Mouse (Mus musculus): Measurements from ENCODE around the gene Ppp1r32.

Ppp1r32 gene

DNA sequence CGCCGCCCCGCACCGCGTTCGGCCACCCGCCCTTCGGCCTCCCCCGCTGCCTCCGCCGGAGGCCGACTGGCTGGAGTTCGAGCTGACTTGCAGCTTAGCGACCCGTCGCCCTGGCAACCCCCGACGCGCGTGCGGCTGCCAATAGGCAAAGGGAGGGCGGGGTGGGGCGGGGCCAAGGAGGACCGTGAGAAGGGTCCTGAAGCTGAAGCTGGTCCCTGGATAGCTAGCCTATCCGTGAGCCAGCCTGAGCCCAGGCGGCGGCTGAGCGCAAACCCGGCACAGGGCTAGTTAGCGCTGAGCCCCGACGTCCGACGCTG is 25.3 kb downstream of the Ppp1r32 start:
- DNase-seq (ENCODE audit: low spot score) = peak; percentile 78

DNA sequence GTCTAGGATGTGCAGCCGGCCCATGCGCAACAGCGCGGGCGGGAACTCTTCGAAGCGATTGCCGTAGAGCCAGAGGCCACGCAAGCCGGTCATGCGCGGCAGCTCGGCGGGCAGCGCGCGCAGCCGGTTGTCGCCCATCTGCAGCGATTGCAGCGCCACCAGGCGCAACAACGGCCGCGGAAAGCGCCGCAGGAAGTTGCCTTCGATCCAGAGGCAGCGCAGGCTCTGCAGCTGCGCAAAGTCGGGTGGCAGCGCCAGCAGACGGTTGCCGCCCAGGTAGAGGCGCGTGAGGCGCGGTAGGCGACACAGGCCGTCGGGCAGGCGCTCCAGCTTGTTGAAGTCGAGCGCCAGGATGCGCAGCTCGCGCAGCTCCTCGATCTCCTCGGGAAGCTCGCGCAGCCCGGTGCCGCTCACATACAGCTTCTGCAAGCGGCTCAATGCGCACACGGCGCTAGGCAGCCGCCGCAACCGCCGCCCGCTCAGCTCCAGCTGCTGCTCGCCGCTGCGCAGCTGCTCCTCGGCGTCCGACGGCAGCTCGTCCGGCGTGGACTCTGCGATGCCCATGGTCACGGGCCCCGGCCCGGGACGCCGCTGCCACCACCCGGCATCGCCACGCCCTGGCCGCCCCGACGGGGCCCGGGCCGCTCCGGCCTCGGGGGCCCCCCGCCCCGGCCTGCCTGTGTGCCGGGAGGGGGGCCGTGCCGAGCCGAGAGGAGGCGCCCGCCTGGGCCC is 25.8 kb downstream of the Ppp1r32 start, which contains the start of gene Lrrc10b:
Gene Lrrc10b, minus strand, starts transcription at position 722 of the 732 bp plus-strand sequence.
- DNase-seq (ENCODE audit: low spot score) = peak; percentile 49

DNA sequence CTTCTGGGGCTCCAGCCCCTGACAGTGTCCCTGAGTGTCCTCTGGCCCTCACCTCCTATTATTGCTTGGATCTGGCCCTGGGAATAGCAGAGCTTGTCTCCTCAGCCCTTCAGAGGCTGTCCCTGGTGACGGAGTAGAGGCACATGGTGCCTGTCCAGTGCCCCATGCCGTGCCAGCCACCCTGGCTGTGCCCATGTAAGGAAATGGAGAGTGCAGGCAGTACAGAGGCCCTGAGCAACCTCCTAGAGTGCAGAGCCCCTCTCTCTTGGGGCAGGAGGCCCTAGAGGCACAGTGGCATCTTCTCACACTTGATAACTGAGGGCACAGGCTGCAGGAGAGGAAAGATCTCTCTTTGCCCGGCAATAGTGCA is 27.3 kb downstream of the Ppp1r32 start:
- no peak for DNase-seq (ENCODE audit: low spot score)

DNA sequence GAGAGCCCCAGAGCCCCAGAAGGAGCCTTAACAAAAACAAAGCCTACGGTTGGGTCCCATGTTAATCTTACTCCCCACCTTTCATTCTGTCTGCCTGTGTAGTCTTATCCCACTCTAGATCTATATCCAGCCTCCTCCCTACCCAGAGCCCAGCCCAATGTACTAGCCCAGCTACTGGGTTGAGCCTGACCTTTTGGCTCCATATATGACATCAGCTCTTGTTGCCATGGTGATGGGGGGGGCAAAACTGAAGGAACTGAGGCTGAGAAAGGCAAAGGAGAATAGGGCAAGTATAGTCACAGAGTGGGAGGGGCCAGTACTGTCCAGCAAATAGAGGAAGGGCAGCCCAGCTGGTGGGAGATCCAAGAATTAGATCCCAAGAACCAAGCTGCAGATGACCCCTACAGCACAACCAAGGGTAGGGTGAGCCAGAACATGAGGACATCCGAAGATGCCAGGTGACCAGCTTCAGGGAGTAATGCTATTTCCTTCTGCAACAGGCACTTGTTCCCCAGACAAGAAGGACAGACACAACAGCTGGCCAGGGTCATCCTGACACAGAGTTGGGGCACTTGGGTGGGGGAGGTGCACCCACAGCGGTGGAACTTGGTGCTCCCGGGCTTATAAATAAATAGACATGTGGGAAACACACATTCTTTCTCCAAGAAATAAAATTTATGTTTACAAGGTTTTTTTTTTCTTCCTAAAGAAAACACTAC is 27.9 kb downstream of the Ppp1r32 start:
- DNase-seq (ENCODE audit: low spot score) = no peak

DNA sequence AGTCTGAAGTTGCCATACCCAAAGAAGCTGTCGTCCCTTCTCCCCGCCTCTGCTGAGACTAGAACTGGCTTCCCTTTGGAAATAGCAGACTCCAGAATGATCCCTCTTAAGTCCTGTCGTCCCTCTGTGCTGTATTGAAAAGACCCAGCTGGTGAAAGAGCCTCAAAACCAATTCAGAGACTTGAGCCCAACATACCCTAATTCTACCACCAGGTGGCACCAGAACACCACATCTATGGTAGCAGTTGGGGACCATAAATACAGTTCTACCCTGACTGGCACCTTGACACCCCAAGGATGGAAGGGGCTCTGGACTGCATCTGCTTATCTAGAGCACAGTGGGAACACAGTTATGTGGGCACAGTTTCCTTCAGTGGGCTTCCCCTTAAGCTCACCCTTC is 33.0 kb downstream of the Ppp1r32 start:
- DNase-seq (ENCODE audit: low spot score) = peak; percentile 43

DNA sequence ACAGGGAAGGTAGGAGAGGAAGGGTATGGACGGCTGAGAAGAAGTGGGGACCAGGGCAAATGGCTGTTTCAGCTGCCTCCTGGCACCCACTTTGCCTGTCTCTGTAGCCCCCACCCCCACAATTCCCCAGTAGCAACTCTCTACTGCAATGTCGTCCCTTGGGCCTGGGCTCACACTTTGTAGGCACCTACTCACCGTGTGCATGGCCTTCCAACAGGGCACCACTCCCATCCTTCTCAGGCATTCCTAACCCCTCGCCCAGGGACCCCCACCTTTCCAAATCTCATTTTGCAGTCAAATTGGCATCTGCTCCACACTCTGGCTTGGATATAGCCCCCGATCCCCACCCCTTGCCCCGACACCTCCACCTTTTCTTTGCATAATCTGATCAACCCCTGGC is 33.5 kb downstream of the Ppp1r32 start:
- DNase-seq (ENCODE audit: low spot score) = no peak

DNA sequence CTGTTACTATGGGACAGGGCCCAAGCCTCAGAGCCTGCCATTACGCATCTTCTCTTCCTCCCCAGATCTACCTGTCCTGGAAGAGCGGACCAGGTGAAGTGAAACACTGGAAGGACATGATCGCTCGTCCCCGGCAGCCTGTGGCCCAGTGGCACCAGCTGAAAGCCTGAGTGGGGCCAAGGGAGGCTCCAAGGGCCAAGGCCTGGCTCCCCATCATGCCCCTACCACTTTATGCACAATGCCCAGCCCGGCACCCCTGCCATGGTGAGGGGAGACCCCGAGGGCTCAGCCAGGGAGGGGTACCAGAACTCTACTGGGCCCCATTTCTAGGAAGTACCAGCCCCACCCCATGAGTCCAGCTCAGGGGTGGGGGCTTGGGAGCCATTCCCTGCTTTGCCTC is 34.5 kb downstream of the Ppp1r32 start:
- DNase-seq (ENCODE audit: low spot score) = no peak

DNA sequence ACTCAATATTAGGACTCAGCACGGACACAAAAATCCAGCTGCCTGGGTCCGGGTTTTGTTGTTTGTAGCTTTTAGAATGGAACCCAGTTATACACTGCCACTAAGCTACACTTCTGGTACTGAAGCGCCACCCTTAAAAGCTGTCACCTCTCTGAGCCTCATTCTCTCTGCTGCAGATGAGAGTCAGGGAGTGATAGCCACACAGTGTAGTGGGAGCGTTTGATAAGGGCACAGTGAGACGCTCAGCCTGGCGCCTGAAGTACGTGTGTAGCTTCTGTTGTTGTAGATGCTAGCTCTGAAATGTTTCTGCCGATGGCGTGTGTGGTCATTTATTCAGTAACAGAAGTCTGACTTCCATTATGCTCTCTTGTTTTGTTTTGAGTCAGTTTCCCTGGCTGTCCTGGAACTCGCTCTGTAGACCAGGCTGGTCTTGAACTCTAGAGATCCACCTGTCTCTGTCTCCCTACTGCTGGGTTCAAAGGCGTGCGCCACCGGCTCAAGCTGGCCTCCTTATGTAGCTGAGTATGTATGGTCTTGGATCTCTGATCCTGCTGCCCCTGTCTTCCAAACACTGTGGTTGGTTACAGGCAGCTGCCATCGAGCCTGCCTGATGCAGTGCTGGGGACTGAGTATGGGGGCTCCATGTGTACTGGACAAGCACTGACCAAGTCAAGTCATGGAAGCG is 37.9 kb downstream of the Ppp1r32 start:
- no peak for DNase-seq (ENCODE audit: low spot score)

DNA sequence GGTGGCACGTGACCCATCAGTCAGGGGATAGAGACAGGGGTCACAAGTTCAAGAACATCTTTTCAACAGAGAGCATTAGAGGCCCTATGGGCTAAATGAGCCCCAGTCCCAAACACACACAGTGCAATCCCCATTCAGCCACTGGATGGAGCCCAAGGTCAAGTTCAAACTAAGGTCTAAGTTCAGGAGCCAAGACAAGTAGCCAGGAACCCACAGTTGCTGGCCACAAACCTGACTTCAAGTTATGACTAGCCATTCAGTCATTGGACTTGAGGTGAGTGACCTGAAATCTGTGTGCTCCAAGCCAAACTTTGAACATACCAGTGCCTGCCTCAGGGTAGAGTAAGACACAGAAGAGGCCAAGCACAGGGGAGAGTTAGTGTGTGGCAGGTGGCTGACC is 45.2 kb downstream of the Ppp1r32 start:
- DNase-seq (ENCODE audit: low spot score) = no peak

DNA sequence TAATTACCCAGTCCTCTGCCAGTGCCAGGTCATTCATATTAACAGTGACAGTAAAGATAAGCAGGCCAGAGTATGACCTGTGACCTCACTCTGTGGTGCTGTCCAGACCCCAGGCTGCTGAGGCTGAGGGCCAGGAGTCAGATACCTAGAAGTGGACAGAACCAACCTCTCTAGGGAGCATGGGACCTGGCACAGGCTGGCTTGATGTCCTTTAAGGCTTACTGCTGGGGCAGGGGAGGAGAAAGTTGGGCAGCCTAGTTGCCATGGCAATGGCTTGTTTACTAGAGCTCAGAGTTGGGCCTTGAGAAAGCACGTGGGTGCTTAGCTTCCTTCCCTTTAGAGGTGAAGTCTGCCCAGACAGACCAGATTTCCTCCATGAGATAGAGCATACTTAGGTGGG is 46.0 kb downstream of the Ppp1r32 start:
- DNase-seq (ENCODE audit: low spot score) = no peak

DNA sequence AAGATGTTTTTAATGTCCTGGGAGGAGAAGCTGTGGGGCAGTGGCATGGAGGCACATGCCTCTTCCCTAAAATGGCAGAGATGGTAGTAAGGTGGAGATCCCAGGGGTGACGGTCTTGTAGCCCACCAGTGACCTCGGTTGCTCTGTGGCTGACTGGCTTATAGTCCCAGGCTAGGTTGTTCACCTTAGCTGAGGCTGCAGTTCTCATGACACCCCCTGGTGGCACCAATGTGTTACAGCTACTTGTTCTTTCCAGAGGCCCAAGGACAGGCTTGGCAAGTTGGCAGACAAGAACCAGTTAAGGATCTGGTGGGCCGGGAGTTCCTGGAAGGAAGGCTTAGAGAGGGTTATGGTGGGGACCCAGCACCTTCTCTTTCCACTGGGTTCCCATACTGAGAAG is 46.8 kb downstream of the Ppp1r32 start:
- DNase-seq (ENCODE audit: low spot score) = no peak

DNA sequence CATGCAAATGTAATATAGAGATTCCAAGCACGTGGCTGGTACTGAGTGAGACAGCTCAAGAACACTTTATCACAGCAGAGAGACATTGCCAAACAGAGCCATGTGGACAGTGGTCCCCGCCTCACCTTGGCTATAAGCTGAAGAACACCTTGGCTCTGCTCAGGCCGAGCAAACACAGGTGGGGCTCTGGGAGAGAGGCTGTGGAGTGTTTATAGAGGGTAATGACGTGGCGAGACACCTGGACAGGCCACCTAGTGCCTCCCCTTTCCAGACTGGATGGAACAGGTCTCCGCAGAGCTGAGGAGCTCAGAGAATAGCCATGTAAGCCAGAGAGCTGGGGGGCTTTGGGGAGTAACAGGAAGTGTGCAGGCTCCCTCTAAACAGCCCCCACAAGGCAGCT is 47.8 kb downstream of the Ppp1r32 start:
- no peak for DNase-seq (ENCODE audit: low spot score)

DNA sequence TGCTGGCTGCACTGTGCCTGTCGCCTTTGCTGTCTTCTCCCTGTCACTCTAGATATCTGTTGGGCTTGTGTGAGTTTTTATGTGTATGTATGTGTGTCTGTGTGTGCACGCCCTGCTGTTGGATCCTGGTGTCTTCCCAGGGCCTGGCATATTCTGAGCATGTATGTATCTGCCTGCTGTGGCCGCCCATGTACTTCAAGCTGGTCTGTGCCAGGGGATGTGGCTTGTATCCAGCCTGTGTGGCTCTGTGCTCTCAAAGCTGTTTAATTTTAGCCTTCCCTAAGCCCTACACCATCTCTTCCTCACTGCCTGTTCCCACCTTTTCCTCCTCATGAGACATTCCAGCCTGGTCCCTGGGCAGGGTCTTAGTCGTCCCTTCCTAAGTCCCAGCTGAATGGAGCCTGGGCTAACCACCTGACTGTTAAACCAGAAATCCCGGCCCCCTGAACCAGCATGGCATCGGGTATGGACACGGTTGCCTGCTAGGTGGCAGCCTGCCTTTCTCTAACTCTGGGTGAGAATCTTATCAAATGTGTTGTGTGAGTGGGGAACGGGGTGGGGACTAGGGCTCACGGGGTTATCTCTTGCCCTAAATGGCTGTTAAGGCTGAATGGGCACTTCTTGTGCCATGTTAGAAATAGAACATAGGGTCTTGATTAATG is 48.7 kb downstream of the Ppp1r32 start:
- DNase-seq (ENCODE audit: low spot score) = no peak

DNA sequence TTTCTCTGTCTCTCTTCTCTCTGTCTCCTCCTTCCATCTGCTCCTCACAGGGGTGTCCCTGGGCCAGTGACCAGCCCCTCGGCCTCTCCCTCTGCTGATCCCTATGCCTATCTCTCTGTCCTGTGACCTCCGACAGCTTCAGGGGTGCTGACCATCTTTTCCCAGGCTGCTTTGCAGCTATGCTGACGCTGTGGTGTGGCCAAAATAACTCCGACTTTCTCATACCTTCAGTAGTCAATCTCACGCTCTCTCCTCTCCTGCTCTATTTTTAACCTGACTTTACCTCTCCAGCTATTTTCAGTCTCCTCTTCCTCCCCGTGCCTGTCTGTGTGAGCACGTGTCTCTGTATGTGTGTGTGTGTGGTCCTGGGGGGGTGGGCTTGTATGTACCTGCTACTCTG is 49.5 kb downstream of the Ppp1r32 start:
- no peak for DNase-seq (ENCODE audit: low spot score)

DNA sequence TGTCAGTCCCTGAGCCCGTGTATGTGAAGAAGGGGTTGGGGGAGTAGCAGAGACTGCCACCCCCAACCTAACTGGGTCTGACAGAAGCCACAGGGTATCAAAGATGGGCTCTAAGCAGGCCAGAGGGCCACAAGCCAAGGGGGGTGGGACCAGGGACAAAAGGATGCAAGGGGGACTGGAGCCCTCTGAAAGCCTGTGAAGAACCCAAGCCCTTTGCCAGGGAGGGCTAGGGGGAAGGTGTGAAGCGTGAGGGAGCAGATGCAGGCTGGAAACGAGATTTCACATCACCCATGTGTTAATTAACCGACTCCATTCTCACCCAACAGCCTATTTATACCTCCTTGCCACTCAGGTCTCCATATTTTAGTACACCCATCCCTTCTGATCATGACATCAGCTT is 50.9 kb downstream of the Ppp1r32 start:
- DNase-seq (ENCODE audit: low spot score) = no peak

DNA sequence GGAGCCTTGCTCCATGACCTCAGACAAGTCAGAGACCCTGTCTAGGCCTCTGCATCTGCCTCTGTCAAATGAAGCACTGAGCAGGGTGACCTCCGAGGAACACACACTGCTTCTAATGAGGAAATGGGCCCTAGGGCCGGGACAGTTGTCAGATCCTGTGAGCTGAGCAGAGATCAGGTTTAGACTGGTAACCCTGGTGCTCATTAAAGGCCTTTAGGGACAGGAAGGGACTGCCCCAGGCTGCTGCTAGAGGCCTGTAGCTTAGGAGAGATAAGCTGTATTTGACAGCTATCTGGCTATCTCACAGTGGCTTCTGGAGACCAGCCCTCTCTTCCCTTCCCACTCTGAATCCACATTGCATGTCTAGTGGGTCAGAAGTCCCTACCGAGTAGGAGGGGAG is 51.3 kb downstream of the Ppp1r32 start:
- no peak for DNase-seq (ENCODE audit: low spot score)

DNA sequence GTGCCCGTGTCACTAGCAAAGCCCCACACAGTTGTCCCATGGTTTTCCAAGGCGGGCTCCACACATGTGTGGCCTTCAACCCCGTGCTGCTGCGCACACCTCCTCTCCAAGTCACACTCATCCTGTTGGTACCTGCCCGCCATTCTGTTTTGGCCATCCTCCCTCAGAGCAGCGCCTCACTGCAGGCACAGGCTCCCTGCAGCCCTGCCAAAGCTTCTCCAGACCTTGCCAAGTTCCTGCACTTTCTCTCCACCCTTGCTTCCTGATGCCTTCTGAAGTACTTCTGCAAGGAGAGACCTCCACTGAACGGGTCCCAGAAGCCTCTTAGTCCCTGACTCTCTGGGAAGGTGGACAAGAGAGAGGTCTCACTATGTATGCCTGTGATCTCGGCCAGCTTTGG is 53.4 kb downstream of the Ppp1r32 start:
- no peak for DNase-seq (ENCODE audit: low spot score)

DNA sequence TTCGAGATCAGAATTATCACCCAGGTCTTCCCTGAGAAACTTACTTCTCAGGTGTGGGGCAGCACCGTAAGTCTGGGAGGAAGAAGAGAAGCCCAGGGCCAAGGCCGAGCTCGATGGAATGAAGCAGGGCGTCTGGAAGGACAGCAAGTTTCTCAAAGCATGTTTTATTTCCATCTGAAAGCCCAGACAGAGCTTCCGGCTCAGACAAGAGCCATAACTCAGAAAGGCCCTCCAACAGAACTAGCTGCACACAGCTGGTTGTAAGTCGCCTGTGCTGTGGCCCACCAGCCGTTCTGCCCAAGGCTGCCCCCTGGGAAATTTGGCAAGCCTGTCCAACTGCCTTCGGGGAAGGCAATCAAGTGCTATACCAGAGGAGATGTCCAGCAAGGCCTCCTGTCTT is 55.3 kb downstream of the Ppp1r32 start:
- DNase-seq (ENCODE audit: low spot score) = no peak

DNA sequence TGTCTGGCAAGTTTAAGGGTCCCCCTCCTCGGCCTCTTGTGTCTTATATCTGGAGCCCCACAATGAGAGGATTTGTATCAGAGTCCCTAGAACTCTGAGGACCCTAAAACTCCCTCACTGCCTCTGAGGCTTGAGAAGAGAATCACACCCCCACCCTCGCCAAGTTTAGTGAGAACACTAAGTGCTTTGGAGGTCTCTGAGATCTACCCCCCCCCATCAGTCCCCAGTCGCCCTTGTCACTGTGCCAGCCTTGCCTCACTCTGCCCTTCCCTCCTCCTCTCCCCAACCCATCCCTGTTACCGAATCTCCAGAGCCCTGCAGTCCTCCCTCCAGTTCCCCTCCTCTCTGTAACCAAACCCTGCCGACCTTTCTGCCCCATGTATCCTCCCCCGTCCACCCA is 55.9 kb downstream of the Ppp1r32 start:
- DNase-seq (ENCODE audit: low spot score) = peak; percentile 57

DNA sequence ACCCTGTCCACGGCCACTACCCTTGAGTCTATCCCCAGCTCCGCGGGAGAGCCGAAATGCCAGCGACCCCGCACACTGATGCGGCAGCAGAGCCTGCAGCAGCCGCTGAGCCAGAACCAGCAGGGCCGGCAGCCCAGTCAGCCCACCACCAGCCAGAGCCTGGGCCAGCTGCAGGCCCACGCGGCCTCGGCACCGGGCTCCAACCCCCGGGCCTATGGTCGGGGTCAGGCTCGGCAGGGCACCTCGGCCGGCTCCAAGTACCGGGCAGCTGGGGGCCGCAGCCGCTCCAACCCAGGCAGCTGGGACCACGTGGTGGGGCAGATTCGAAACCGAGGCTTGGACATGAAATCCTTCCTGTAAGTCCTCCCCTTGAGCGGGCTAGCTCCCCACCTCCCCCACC is 56.4 kb downstream of the Ppp1r32 start:
- DNase-seq (ENCODE audit: low spot score) = no peak

DNA sequence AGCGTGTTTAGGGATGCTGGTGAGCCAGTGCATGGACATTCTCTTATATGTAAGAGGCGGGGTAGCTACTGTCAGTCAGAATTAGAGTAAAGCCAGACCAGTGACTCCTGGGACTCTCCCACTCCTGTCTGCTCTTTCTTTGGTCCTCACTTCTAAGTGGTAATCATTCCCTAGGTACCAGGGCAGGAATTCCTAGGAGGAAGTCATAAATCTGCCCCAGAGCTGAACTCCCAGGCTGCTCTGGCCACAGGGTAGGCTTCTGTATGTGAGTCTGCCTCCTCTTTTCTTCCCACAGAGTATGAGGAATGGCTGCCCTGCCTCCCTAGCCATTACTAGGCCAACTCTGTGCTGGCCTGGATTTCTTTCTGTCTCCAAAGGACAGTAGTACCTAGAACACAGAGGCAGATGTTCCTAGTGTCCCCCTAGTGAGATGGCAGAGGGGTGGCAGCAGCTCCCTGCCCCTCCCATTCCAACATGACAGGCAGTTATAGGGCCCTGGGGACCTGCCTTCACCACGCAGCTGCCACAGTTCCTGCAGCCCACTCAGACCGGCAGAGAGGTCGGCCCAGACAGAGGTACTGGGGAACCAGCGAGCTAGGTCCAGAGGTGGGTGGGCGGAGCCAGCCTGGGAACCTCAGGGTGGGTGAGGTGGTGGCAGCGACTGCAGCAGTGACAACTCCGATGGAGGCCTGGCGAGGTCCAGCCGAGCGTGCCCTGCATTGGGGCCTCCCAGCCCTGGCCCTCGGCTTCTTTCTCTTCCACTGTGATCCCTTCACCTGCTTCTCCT is 57.1 kb downstream of the Ppp1r32 start:
- no peak for DNase-seq (ENCODE audit: low spot score)

DNA sequence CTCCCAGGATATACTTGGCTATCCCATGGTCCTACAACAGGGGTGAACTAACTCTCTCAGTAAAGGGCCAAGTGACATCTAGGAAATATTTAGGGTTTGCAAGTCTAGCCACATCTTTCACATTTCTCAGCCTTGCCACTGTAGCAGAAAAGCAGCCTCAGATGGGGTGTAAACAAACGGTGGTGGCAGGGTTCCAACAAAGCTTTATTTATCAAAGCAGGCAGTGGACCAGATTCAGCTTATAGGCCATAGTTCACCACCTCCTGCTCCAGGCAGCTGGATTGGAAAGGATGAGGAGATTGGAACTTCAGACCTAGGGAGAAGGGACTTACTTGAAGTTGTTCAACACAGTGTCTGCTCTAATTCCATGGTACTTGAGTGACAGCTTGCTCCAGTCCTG is 58.0 kb downstream of the Ppp1r32 start:
- DNase-seq (ENCODE audit: low spot score) = no peak

Measured in testis, postnatal 14 days (tissue).